Mouse (Mus musculus) inflammation-experienced regulatory T-cells, adult 6 months (primary cell): ENCODE data around the gene Clps. TPM values are rescaled to one million over a fixed set of nuclear protein-coding genes. Genes with fewer than 3 reads are reported as not detected.

Source experiments
- ATAC-seq: one replicate; pipeline ENCODE4 v1.8.0; 2017
- polyA plus RNA-seq, 3 experiments: library from polyadenylated mRNA; unstranded; fragments of 100-300 nt; shearing (Covaris generic); gene quantifications; one replicate each; pipeline ENCODE4 v1.2.1; 2017

Clps gene
- polyA plus RNA-seq, 3 experiments from 2014 or later = not detected

- ATAC-seq = peak; percentile 83
Measured at GRCm38 (mm10) chr17:28553040-28553793, 7.3 kb downstream of the Clps start.

- no peak for ATAC-seq
Measured at GRCm38 (mm10) chr17:28549111-28549510, 11.5 kb downstream of the Clps start, which contains the start of gene Clpsl2. Gene Clpsl2, plus strand, starts transcription at chr17:28549411.

GRCm38 (mm10) chr17:28548550-28548949 is 12.0 kb downstream of the Clps start:
- no peak for ATAC-seq

GRCm38 (mm10) chr17:28546925-28547324 is 13.6 kb downstream of the Clps start:
- no peak for ATAC-seq

DNA sequence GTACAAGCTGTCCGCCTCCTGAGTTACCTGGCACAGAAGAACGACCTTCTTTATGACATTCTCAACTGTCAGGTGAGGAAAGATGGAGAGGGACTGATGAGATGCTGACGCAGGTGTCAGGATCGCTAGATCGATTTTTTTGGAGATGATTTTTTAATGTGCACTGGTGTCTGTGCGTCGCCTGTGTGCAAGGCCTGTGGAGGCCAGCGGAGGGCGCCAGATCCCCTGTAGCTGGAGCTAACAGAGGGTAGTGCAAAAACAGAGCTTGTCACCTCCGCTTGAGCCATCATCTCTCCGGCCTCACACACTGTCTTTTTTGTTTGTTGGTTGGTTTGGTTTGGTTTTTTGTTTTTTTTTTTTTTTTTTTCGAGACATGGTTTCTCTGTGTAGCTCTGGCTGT is 22.7 kb downstream of the Clps start:
- no peak for ATAC-seq

GRCm38 (mm10) chr17:28533327-28533726 is 27.2 kb downstream of the Clps start:
- no peak for ATAC-seq

DNA sequence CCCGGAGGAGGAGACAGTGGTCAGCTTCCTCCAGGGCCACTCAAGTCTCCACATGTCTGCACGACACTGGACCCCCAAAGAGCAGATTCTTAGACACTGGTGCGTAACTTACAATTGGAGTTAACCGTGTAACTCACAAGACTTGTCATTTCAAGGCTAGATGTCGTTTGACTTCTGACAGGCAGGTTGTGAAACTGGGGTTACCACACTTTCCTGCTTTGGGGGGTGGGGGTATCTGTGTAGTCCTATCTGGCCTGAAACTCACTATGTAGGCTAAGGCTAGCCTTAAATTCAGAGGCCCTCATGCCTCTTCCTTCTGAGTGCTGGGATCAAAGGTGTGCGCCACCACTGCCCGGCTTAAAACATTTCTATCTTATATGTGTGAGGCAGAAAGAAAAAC is 28.0 kb downstream of the Clps start:
- ATAC-seq = no peak

GRCm38 (mm10) chr17:28531946-28532345 is 28.6 kb downstream of the Clps start:
- no peak for ATAC-seq

DNA sequence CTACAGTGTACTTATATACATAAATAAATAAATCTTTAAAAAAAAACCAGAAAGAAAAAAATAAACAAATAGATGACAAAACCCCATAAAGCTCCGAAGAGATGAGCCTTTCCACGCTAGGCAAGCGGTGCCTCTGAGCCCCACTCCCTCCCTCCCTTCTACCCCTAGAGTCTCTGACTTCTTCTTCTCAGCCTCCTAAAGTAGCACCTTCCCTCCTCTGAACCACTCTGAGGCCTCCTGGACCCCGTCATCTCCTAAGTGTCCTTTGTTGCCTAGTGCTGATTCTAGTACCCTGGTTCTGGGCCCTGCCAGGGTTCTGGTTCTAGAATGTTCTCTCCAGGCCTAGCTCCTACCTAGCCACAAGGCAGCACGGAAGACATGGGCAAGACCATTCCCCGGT is 30.1 kb downstream of the Clps start, which contains the start of gene Armc12:
Gene Armc12 (plus strand): TSS at position 301 of the 400 bp plus-strand sequence.
- no peak for ATAC-seq

DNA sequence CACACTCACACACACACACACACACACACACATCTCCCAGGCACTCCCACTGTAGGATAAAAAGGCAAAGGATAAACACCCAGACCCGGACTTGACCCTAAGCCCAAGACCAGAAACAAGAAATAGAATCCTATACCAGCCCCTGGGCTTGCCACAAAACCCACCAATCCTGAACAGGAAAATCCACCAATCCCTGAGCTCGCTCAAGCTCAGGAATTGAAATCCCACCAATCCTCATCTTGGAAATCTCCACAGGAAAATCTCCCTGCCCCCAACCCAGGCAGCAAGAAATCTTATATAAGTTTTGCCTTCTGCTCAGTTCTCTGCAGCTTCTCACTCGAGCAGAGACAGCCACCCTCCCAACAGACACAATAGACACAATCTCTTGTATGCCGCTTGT is 31.4 kb downstream of the Clps start:
- no peak for ATAC-seq

DNA sequence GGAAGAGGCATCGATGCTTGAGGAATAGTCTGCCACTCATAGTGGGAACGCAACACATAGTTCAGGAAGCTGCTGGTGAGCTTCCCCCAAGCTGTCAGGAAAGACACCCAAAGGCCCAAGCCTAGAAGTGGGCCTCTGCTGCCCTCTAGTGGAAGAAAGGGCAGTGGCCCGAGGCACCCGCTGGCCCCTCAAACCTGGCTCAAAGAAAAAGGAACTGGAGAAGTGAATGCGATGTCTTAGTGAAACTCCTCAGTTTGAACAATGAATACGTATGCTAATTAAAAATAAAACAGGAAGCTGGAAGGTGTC is 32.6 kb downstream of the Clps start:
- ATAC-seq = peak; percentile 48

DNA sequence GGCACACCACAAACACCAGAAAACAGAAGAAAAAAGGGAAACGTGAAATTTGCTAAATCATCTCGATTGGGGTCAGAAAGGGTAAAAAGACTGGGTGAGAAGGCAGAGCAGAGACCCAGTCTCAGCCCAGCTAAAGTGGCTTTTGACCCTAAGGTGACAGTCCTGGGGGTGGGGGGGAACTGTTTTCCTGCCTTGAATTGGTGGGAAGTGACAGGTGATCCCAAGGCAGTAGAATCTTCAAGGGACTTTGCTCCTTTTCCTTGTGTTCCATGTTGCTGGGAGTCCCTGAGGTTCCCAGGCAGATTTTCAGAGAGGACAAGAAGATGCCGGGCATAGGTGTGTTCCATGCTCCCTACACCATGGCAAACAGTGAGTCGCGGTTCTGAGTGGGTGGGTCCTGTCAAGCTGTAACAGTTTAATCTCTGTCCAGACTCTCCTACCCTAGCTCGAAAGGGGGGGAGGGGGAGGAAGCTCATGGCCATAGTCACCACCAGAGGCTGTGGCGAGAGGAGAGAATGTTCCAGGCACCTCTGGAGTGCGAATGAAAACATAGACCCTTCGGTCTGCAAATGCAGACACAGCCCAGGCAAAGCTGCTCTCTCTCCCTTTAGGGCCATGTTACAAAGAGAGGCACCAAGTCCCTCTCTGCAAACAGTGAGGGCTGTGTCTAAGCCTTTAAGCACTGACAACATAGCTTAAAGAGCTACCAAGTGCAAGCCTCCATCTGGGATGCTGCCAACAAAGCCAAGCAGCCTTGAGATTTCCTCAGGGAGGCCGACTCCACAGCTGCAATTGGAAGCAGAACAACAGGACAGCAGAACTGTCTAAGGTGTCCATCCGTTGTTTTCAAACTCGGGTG is 33.2 kb downstream of the Clps start:
- ATAC-seq = no peak

DNA sequence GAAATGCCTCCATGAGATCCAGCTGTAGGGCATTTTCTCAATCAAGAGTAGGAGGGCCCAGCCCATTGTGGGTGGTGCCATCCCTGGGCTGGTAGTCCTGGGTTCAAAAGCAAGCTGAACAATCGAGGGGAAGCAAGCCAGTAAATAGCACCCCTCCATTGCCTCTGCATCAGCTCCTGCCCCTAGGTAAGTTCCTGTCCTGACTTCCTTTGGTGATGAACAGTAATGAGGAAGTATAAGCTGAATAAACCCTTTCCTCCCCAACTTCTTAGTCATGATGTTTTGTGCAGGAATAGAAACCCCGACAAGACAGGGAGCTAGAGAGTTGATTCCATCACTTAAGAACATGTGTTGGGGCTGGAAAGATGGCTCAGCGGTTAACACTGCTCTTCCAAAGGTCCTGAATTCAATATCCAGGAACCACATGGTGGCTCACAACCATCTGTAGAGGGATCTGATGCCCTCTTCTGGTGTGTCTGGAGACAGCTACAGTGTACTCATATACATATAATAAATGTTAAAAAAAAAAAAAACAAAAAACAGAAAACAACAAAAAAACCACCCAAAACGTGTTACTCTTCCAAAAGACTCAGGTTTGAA is 35.6 kb downstream of the Clps start:
- ATAC-seq = no peak

GRCm38 (mm10) chr17:28524009-28524695 is 36.4 kb downstream of the Clps start:
- no peak for ATAC-seq

DNA sequence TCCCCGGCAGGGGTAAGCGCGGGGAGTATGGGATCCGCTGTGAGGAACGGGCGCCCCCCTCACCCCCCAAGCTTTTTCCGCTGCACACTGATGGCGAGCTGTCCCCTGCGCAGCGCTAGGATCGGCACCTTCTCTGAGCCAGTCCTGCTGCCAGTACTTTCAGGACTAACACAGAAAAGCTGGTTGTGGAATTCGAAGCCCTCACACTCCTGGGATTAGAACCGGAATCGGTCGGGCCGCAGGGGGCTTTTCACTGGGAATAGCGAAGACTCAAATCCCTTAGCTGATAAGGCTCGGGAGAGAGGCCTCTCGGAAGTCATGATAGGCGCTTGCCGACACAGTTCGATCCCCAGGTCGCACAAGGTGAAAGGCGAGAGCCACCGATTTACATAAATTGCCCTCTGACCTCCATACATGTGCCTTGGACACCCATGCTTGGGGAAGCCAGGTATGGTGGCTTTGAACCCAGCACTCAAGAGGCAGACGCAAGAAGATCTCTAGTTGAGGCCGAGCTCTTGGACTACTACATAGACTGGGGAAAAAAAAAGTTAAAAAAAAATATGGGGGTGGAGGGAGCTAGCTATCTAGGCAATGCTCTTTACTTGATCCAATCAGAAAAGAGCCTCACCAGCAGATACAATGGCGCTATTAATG is 37.1 kb downstream of the Clps start:
- peak; percentile 14 for ATAC-seq

GRCm38 (mm10) chr17:28522623-28523354 is 37.8 kb downstream of the Clps start:
- peak; percentile 76 for ATAC-seq

- no peak for ATAC-seq
Measured at GRCm38 (mm10) chr17:28521920-28522319, 38.6 kb downstream of the Clps start.

DNA sequence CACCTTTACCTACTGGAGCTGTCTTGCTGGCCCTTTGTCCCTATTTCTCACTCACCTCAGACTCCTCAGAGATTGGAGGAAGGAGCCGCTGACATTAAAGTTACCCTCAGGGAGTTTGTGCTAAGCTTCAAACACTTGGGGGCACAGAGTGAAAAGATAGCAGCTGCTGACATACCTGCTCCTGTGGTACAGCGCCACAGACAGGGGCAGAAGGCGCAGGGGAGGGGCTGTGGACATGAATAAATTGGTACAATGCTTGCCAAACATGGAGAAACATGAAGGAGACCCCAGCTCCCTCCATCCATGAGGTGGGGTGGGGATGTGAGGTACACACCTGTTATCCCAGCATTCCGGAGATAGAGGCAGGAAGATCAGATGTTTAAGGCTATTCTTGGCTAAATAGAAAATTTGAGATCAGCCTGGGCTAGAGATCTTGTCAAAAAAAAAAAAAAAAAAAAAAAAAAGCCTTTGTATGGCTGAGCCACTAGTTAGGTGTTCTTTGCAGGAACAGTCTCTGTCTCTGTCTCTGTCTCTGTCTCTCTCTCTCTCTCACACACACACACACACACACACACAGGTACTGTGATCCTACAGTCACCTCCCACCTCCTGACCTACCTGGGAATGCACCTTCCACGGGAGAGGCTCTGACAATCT is 39.4 kb downstream of the Clps start:
- ATAC-seq = no peak

GRCm38 (mm10) chr17:28520561-28520960 is 40.0 kb downstream of the Clps start:
- ATAC-seq = no peak

DNA sequence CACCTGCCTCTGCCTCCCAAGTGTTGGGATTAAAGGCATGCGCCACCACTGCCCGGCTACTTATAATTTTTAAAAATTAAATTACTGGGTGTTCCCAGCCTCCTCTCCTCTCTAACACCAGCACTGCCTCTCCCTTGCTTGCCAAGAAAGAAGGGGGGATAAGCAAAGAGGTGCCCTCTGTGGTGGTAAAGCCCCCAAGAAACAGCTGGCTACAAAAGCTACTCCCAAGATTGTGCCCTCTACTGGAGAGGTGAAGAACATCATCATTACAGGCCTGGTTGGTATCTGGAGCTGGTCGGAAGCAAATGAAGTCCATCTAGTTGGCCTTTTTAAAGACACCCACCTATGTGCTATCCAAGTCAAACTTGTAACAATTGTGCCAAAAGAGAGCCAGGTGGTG is 40.7 kb downstream of the Clps start:
- ATAC-seq = no peak

DNA sequence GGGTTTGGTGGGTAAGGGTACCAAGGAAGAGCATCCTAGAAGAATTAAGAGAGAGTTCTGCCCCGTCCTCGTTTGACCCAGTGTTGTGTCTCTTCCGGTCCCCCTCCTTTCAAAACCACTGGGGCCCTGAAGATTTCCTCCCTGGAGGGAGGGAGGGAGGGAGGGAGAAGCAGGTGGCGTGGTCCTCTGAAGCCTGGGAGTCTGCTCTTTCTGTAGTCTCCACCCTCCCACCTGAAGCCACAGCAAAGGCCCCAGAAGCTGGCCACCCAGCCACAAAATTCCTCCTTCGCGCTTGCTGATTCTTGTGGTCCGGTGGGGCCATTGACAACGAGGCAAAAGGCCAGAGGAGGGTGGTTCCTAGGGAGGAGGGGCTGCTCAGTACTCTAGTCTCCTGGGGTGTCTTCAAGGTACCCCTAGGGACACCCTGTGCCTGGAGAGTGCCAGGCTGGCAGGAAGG is 41.9 kb downstream of the Clps start:
- no peak for ATAC-seq
